ENCODE assay signal across 8 mouse cellular contexts in the genomic region with DNA sequence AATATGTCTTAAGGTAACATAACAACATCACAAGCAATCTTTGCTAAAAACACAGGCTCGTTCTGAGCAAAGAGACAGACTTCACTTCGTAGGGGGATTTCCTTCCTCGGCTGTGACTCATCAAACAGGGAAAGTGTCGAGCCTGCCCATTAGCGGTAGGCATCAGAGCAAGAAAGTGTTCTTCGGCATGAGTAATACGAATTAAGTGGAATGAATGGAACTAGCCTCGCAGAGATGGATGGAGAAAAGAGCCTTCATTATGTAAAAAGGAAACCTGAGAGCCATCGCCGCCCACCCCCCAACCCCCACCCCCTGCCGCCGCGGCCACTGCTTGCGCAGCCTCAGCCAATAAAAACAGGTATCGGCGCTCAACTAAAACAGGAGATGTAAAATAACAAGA. TPM values are rescaled to one million over a fixed set of nuclear protein-coding genes. Genes with fewer than 3 reads are reported as not detected.
DNase-seq lines count a peak whose midpoint lies in the region; ATAC-seq and TF ChIP-seq lines count a peak whose summit lies in the region.

No protein-coding gene starts in this region.

- H3K27me3 ChIP-seq in heart, adult 2 months (ENCODE audit: control insufficient read depth, insufficient read depth, low read length): no peaks in the 10 kb centered on the region
- H3K27me3 ChIP-seq in ES-Bruce4 (ENCODE audit: control insufficient read depth, insufficient read depth, low read length, poor library complexity, severe bottlenecking): no peaks in the 10 kb centered on the region; the same call in 1 of the 2 replicates
- H3K27me3 ChIP-seq in forebrain, embryonic 12.5 days: peaks cover 3% of the 10 kb centered on the region; the same call in 1 of the 2 replicates
- 0 out of 2 replicates have a peak, but pooled peaks cover 5% of the 10 kb centered on the region for H3K27me3 ChIP-seq in limb, embryonic 13.5 days
- 0 out of 2 replicates have a peak, but pooled peaks cover 4% of the 10 kb centered on the region for H3K27me3 ChIP-seq in neural tube, embryonic 15.5 days (replicated peaks)

- intact Hi-C loops in heart, adult 2 months (cut with DNase I): no loop called here

- ATAC-seq in forebrain, embryonic 12.5 days (ENCODE audit: low FRiP score): peak; percentile 90
- peak; percentile 89 for ATAC-seq in limb, embryonic 13.5 days (ENCODE audit: low FRiP score, low read depth)
- ATAC-seq in neural tube, embryonic 15.5 days (ENCODE audit: low FRiP score): peak; percentile 75

- WGBS in heart, adult 2 months: 16% methylated on average over 16 of the region's 16 CpGs
- under 1% methylated on average over 16 of the region's 16 CpGs for WGBS in forebrain, embryonic 12.5 days
- under 1% methylated on average over 16 of the region's 16 CpGs for WGBS in limb, embryonic 13.5 days
- WGBS in neural tube, embryonic 15.5 days: 1% methylated on average over 16 of the region's 16 CpGs

- H3K4me2 ChIP-seq in forebrain, embryonic 12.5 days: peak overlapping the region; percentile 51
- H3K4me2 ChIP-seq in limb, embryonic 13.5 days (replicated peaks): peak overlapping the region; percentile 60
- peak overlapping the region; percentile 65 for H3K4me2 ChIP-seq in neural tube, embryonic 15.5 days

- no peak overlapping the region for H3K9ac ChIP-seq in heart, adult 2 months (ENCODE audit: low read depth, low read length)
- H3K9ac ChIP-seq in ES-Bruce4 (ENCODE audit: low read depth, poor library complexity, severe bottlenecking): no peak overlapping the region
- no peak overlapping the region for H3K9ac ChIP-seq in forebrain, embryonic 12.5 days
- no peak overlapping the region for H3K9ac ChIP-seq in limb, embryonic 13.5 days
- H3K9ac ChIP-seq in neural tube, embryonic 15.5 days (replicated peaks): peak overlapping the region; percentile 34; the same call in 1 of the 2 replicates

- TF ChIP-seq POLR2A in heart, adult 2 months (IDR thresholded peaks at IDR 0.05; ENCODE audit: insufficient read depth, low read depth, low read length): no peak
- no peak for TF ChIP-seq POLR2A in ES-Bruce4 (IDR thresholded peaks at IDR 0.05; ENCODE audit: insufficient read depth, low read length)

- TF ChIP-seq CTCF in heart, adult 2 months (IDR thresholded peaks at IDR 0.05): no peak
- no peak for TF ChIP-seq CTCF in ES-Bruce4 (IDR thresholded peaks at IDR 0.05; ENCODE audit: low read depth, low read length)

- peak overlapping the region; percentile 9; the same call in 1 of the 2 replicates for H3K4me3 ChIP-seq in heart, adult 2 months
- no peak overlapping the region for H3K4me3 ChIP-seq in ES-Bruce4 (ENCODE audit: low read depth, low read length)
- H3K4me3 ChIP-seq in forebrain, embryonic 12.5 days (replicated peaks): peak overlapping the region; percentile 23; the same call in 1 of the 2 replicates
- peak overlapping the region; percentile 37 for H3K4me3 ChIP-seq in limb, embryonic 13.5 days
- peak overlapping the region; percentile 36 for H3K4me3 ChIP-seq in neural tube, embryonic 15.5 days (replicated peaks)

- H3K79me2 ChIP-seq in heart, adult 2 months (replicated peaks; ENCODE audit: control insufficient read depth, insufficient read depth, low read length): no peaks in the 10 kb centered on the region

- H3K27ac ChIP-seq in heart, adult 2 months: no peak overlapping the region; the same call in 1 of the 2 replicates
- H3K27ac ChIP-seq in ES-Bruce4 (ENCODE audit: insufficient read depth, low read length): 0 out of 2 replicates have a peak overlapping the region, but pooled peaks have one; percentile 26
- H3K27ac ChIP-seq in forebrain, embryonic 12.5 days: no peak overlapping the region
- H3K27ac ChIP-seq in limb, embryonic 13.5 days: peak overlapping the region; percentile 40; the same call in 1 of the 2 replicates
- no peak overlapping the region for H3K27ac ChIP-seq in neural tube, embryonic 15.5 days (replicated peaks)

- TF ChIP-seq EP300 in heart, adult 2 months (IDR thresholded peaks at IDR 0.05; ENCODE audit: insufficient read depth, low read depth, low read length): no peak
- no peak for TF ChIP-seq EP300 in ES-Bruce4 (IDR thresholded peaks at IDR 0.05; ENCODE audit: insufficient read depth, low read depth, low read length)

- no peak for DNase-seq in heart, adult 2 months
- no peak for DNase-seq in heart, adult 9 months (ENCODE audit: low spot score in 2 of 2)
- no peak for DNase-seq in cerebellum, postnatal 10 days
- no peak for DNase-seq in c-Kit-positive CD71-positive TER-119-positive erythroid progenitor cells, embryonic 14.5 days (ENCODE audit: low spot score)

- peaks cover 1% of the 10 kb centered on the region; the same call in 1 of the 2 replicates for H3K4me1 ChIP-seq in heart, adult 2 months (ENCODE audit: control insufficient read depth, insufficient read depth, low read length)
- peaks cover 1% of the 10 kb centered on the region for H3K4me1 ChIP-seq in ES-Bruce4 (ENCODE audit: control insufficient read depth, insufficient read depth, low read length)
- H3K4me1 ChIP-seq in forebrain, embryonic 12.5 days: peaks cover 14% of the 10 kb centered on the region
- peaks cover 13% of the 10 kb centered on the region for H3K4me1 ChIP-seq in limb, embryonic 13.5 days
- peaks cover 9% of the 10 kb centered on the region; the same call in 1 of the 2 replicates for H3K4me1 ChIP-seq in neural tube, embryonic 15.5 days

- H3K9me3 ChIP-seq in ES-Bruce4 (replicated peaks; ENCODE audit: control insufficient read depth, insufficient read depth, low read length, poor library complexity, severe bottlenecking): no peaks in the 10 kb centered on the region
- no peaks in the 10 kb centered on the region for H3K9me3 ChIP-seq in forebrain, embryonic 12.5 days
- no peaks in the 10 kb centered on the region for H3K9me3 ChIP-seq in limb, embryonic 13.5 days
- no peaks in the 10 kb centered on the region for H3K9me3 ChIP-seq in neural tube, embryonic 15.5 days (replicated peaks)

- no peaks in the 10 kb centered on the region for H3K36me3 ChIP-seq in heart, adult 2 months (ENCODE audit: control insufficient read depth, insufficient read depth, low read length)
- no peaks in the 10 kb centered on the region for H3K36me3 ChIP-seq in ES-Bruce4 (ENCODE audit: control insufficient read depth, insufficient read depth, low read length, poor library complexity, severe bottlenecking)
- no peaks in the 10 kb centered on the region for H3K36me3 ChIP-seq in forebrain, embryonic 12.5 days (replicated peaks)
- H3K36me3 ChIP-seq in limb, embryonic 13.5 days: no peaks in the 10 kb centered on the region
- no peaks in the 10 kb centered on the region for H3K36me3 ChIP-seq in neural tube, embryonic 15.5 days

RNA-seq across cellular contexts. Expression of gene Nebl, which starts 10.3 kb away (rescaled TPM):
- total RNA-seq in heart, adult 2 months (2021): 100 to 1,000 TPM; 304 to 335 TPM
- polyA plus RNA-seq in heart, adult 2 months (2012; rRNA removed): 152 and 258 TPM in 2 replicates
- polyA plus RNA-seq in ES-Bruce4 (2011; ENCODE audit: insufficient read depth, insufficient read length, low read depth, missing spikeins): 0.96 and 1.2 TPM in 2 replicates
- polyA plus RNA-seq in forebrain, embryonic 12.5 days (2016; fragmentation: Nextera tagmentation; extraction: Ambion mirVana): 6.1 and 6.5 TPM in 2 replicates
- 16.9 and 20.8 TPM in 2 replicates for polyA plus RNA-seq in limb, embryonic 13.5 days (2015; fragmentation: Nextera tagmentation; extraction: Ambion mirVana)
- polyA plus RNA-seq in neural tube, embryonic 15.5 days (2015; fragmentation: Nextera tagmentation; extraction: Ambion mirVana): 13.7 and 14.3 TPM in 2 replicates

Comparison
In these comparisons a context has a peak if more than half of its experiments do, and no peak if none do; other contexts are left out.
1. H3K27ac ChIP-seq: peak in ES-Bruce4 (single experiment) and limb, embryonic 13.5 days (single experiment); none in heart, adult 2 months (single experiment), forebrain, embryonic 12.5 days (single experiment) and neural tube, embryonic 15.5 days (single experiment).
2. Peak in every context shown above with its lines, with median percentiles within 50 percentile points of each other: ATAC-seq and H3K4me2 ChIP-seq.